Mouse (Mus musculus): ENCODE measurements around the gene Cyp2d10.
"Not testable (repeated sequence)": the region's sequence is repeated elsewhere in the genome, so short reads cannot be mapped to it uniquely, and the experiment has no call there.

DNA sequence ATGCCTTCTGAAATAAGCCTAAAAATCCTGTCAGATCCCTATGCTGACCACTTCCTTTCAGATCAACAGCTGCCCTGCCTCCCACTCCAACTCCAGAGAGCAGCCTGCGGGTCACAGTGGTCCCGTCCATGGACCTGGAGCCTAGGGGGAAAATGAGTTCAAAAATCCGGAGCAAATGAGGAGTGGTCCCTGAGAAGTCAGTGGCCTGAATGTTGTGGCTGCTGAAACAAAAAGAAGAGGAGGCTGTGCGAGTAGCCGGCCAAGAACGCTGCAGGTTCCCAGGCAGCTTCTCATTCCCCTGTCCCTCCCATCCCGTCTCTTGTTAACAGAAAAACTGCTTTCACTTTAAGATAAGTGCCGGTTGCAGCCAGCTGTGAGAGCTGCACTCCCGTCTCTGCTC lies 42.4 kb downstream of the Cyp2d10 start:
- TF ChIP-seq MYOG (IDR thresholded peaks at IDR 0.05; ENCODE audit: control insufficient read depth, extremely low read depth, insufficient read length); MAX (IDR thresholded peaks at IDR 0.05): not testable (repeated sequence)
